ENCODE assay signal across 22 mouse cellular contexts in the genomic region with DNA sequence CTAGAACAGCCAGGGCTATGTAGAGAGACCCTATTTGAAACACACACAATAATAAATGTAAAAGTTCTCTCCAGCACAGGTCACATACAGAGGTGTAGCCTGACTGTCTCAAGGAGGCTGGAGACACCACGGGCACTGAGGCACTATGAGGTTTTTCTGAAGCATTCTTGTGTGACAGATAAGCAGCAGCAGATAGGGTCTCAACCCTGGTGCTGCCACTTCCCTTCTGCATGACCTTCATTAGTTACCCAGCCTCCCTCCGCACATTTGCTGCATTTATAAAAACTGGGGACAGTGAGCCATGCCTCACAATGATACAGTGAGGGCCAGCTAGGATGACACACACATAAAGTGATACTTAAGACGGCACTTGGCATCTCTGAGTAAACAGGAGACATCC. TPM values are rescaled to one million over a fixed set of nuclear protein-coding genes. Genes with fewer than 3 reads are reported as not detected.
DNase-seq lines count a peak whose midpoint lies in the region; ATAC-seq and TF ChIP-seq lines count a peak whose summit lies in the region.
"Had no signal": no experiment of that assay in that cellular context is flagged by ENCODE, and none has a peak within 500 bp of the region (broad histone marks: within the 10 kb centered on the region; RNA-seq: fewer than 3 reads in every experiment).

No protein-coding gene starts in this region.

- no peak overlapping the region for H3K9ac ChIP-seq in kidney, embryonic 16.5 days (replicated peaks; ENCODE audit: low read length)
- H3K9ac ChIP-seq in liver, embryonic 11.5 days (ENCODE audit: low read depth, low read length), result no peak overlapping the region
- no peak overlapping the region for H3K9ac ChIP-seq in liver, embryonic 12.5 days
- H3K9ac ChIP-seq: forebrain, embryonic 13.5 days; forebrain, postnatal 0 days; heart, embryonic 12.5 days had no signal

- H3K27ac ChIP-seq in gastrocnemius, adult 2 months, result peak overlapping the region; percentile 70
- H3K27ac ChIP-seq in kidney, embryonic 16.5 days (ENCODE audit: low read length), result no peak overlapping the region
- H3K27ac ChIP-seq in liver, embryonic 11.5 days (ENCODE audit: low read depth, low read length), result no peak overlapping the region
- H3K27ac ChIP-seq in liver, embryonic 12.5 days, result no peak overlapping the region
- H3K27ac ChIP-seq: embryonic facial prominence, embryonic 10.5 days; forebrain, embryonic 13.5 days; heart, adult 2 months had no signal

- TF ChIP-seq CTCF in gastrocnemius, adult 2 months (IDR thresholded peaks at IDR 0.05), result no peak

- no peak for ATAC-seq in kidney, embryonic 16.5 days (ENCODE audit: low FRiP score, low TSS enrichment)
- no peak for ATAC-seq in liver, embryonic 11.5 days (replicated peaks; ENCODE audit: low FRiP score)
- ATAC-seq in liver, embryonic 12.5 days, result no peak
- ATAC-seq in common myeloid progenitor, adult 5-6 weeks (replicated peaks; ENCODE audit: low read depth, poor library complexity, severe bottlenecking), result 0 out of 2 replicates have a peak, but pooled peaks have one; percentile 7
- ATAC-seq in megakaryocyte progenitor cell, adult 5-6 weeks (replicated peaks; ENCODE audit: poor library complexity), result no peak; the same call in 1 of the 2 replicates
- ATAC-seq: activated CD4-positive, CD25-positive, alpha-beta regulatory T cell, adult 4 months; forebrain, embryonic 13.5 days; forebrain, postnatal 0 days; hindbrain, embryonic 16.5 days; Patski had no signal

- H3K36me3 ChIP-seq in kidney, embryonic 16.5 days (ENCODE audit: insufficient read depth, low read length), result peaks cover 24% of the 10 kb centered on the region
- H3K36me3 ChIP-seq in liver, embryonic 11.5 days (ENCODE audit: control insufficient read depth, insufficient read depth, low read length), result peaks cover 5% of the 10 kb centered on the region
- peaks cover 15% of the 10 kb centered on the region for H3K36me3 ChIP-seq in liver, embryonic 12.5 days

- 36% methylated on average over 3 of the region's 3 CpGs for WGBS in kidney, embryonic 16.5 days
- WGBS in liver, embryonic 11.5 days, result 53% methylated on average over 3 of the region's 3 CpGs
- 31% methylated on average over 3 of the region's 3 CpGs for WGBS in liver, embryonic 12.5 days (ENCODE audit: insufficient replicate concordance)

- H3K4me1 ChIP-seq in kidney, embryonic 16.5 days (ENCODE audit: insufficient read depth, low read length), result peaks cover 20% of the 10 kb centered on the region
- H3K4me1 ChIP-seq in liver, embryonic 11.5 days (replicated peaks; ENCODE audit: control insufficient read depth, insufficient read depth, low read length), result peaks cover 21% of the 10 kb centered on the region
- peaks cover 37% of the 10 kb centered on the region for H3K4me1 ChIP-seq in liver, embryonic 12.5 days

- H3K4me3 ChIP-seq in gastrocnemius, adult 2 months, result no peak overlapping the region
- no peak overlapping the region for H3K4me3 ChIP-seq in kidney, embryonic 16.5 days (ENCODE audit: low read length)
- H3K4me3 ChIP-seq in liver, embryonic 11.5 days (ENCODE audit: low read depth, low read length), result no peak overlapping the region
- no peak overlapping the region for H3K4me3 ChIP-seq in liver, embryonic 12.5 days
- H3K4me3 ChIP-seq: embryonic facial prominence, embryonic 10.5 days; forebrain, embryonic 13.5 days; heart, adult 2 months; heart, embryonic 12.5 days had no signal

- H3K27me3 ChIP-seq in kidney, embryonic 16.5 days (ENCODE audit: insufficient read depth, low read length), result no peaks in the 10 kb centered on the region
- H3K27me3 ChIP-seq in liver, embryonic 11.5 days (replicated peaks; ENCODE audit: control insufficient read depth, insufficient read depth, low read length), result no peaks in the 10 kb centered on the region
- H3K27me3 ChIP-seq in liver, embryonic 12.5 days (replicated peaks), result 0 out of 2 replicates have a peak, but pooled peaks cover 13% of the 10 kb centered on the region
- H3K27me3 ChIP-seq: forebrain, embryonic 13.5 days; heart, embryonic 12.5 days; Patski had no signal

- intact Hi-C loops in gastrocnemius, adult 2 months (cut with DNase I), result no loop called here
- intact Hi-C loops in gastrocnemius, postnatal 36 days (cut with DNase I), result loop anchor here (5.0 kb wide), 1 partner anchor 244 kb away; a partner anchor contains a TSS

- no peak for DNase-seq in gastrocnemius, adult 2 months
- DNase-seq in gastrocnemius, postnatal 36 days, result no peak
- DNase-seq in kidney, adult 9 months, result no peak
- DNase-seq in liver, embryonic 11.5 days (ENCODE audit: low spot score), result no peak
- DNase-seq: adrenal gland, postnatal 14 days; cerebellum, adult 18-20 months; cerebellum, adult 9-11 months; cerebellum, postnatal 36 days; forebrain, postnatal 0 days; heart, adult 2 months had no signal

- H3K4me2 ChIP-seq in kidney, embryonic 16.5 days (replicated peaks; ENCODE audit: low read depth, low read length), result 0 out of 2 replicates have a peak overlapping the region, but pooled peaks have one; percentile 6
- 0 out of 2 replicates have a peak overlapping the region, but pooled peaks have one; percentile 8 for H3K4me2 ChIP-seq in liver, embryonic 11.5 days
- no peak overlapping the region for H3K4me2 ChIP-seq in liver, embryonic 12.5 days
- H3K4me2 ChIP-seq: forebrain, embryonic 13.5 days; heart, embryonic 12.5 days had no signal

- no peaks in the 10 kb centered on the region for H3K9me3 ChIP-seq in kidney, embryonic 16.5 days (ENCODE audit: low read length)
- H3K9me3 ChIP-seq in liver, embryonic 11.5 days (ENCODE audit: control insufficient read depth, low read length), result no peaks in the 10 kb centered on the region
- H3K9me3 ChIP-seq in liver, embryonic 12.5 days (replicated peaks), result no peaks in the 10 kb centered on the region
- H3K9me3 ChIP-seq: forebrain, embryonic 13.5 days; heart, embryonic 12.5 days had no signal

RNA-seq across cellular contexts. Expression of a gene that starts 8.5 kb away (rescaled TPM):
- 10 to 100 TPM; 64.8 to 68.8 TPM for total RNA-seq in gastrocnemius, adult 2 months (2021)
- 10 to 100 TPM; 58.9 to 63.8 TPM for total RNA-seq in gastrocnemius, postnatal 36 days (2021)
- polyA plus RNA-seq in kidney, embryonic 16.5 days (2015; fragmentation: Nextera tagmentation; extraction: Ambion mirVana), result 103 and 105 TPM in 2 replicates
- 97.8 and 100.0 TPM in 2 replicates for polyA plus RNA-seq in liver, embryonic 11.5 days (2014; fragmentation: Nextera tagmentation; extraction: Ambion mirVana)
- polyA plus RNA-seq in liver, embryonic 12.5 days (2016; fragmentation: Nextera tagmentation; extraction: Ambion mirVana), result 64.9 and 66.4 TPM in 2 replicates
- 51.4 and 52.9 TPM in 2 replicates for total RNA-seq in common myeloid progenitor, adult 5-6 weeks (2017)
- 91.6 and 102 TPM in 2 replicates for total RNA-seq in megakaryocyte progenitor cell, adult 5-6 weeks (2015)
- 43.1 and 48.6 TPM in 2 replicates for total RNA-seq in megakaryocyte progenitor cell, adult 5-6 weeks (2017)

RNA-seq across cellular contexts. Expression of a gene that starts 9.4 kb away (rescaled TPM):
- total RNA-seq in gastrocnemius, adult 2 months (2021), result 1 to 10 TPM; 5.3 to 5.5 TPM
- total RNA-seq in gastrocnemius, postnatal 36 days (2021), result 1 to 10 TPM; 6.1 to 7.1 TPM
- 37.2 and 42.6 TPM in 2 replicates for polyA plus RNA-seq in kidney, embryonic 16.5 days (2015; fragmentation: Nextera tagmentation; extraction: Ambion mirVana)
- 10.2 and 11.5 TPM in 2 replicates for polyA plus RNA-seq in liver, embryonic 11.5 days (2014; fragmentation: Nextera tagmentation; extraction: Ambion mirVana)
- polyA plus RNA-seq in liver, embryonic 12.5 days (2016; fragmentation: Nextera tagmentation; extraction: Ambion mirVana), result 8.3 and 8.6 TPM in 2 replicates
- total RNA-seq in common myeloid progenitor, adult 5-6 weeks (2017), result 0.23 and 1.4 TPM in 2 replicates
- total RNA-seq in megakaryocyte progenitor cell, adult 5-6 weeks (2015), result 0.61 and 1.4 TPM in 2 replicates
- 1.2 and 1.6 TPM in 2 replicates for total RNA-seq in megakaryocyte progenitor cell, adult 5-6 weeks (2017)

RNA-seq across cellular contexts. Expression of a gene that starts 9.5 kb away (rescaled TPM):
- total RNA-seq in gastrocnemius, adult 2 months (2021), result 1,000 to 10,000 TPM in 1 of 2 experiments, 100 to 1,000 TPM in 1; 1,000 to 1,257 TPM
- 100 to 1,000 TPM; 700 to 984 TPM for total RNA-seq in gastrocnemius, postnatal 36 days (2021)
- polyA plus RNA-seq in kidney, embryonic 16.5 days (2015; fragmentation: Nextera tagmentation; extraction: Ambion mirVana), result 1,193 and 1,390 TPM in 2 replicates
- 1,394 and 1,458 TPM in 2 replicates for polyA plus RNA-seq in liver, embryonic 11.5 days (2014; fragmentation: Nextera tagmentation; extraction: Ambion mirVana)
- 777 and 835 TPM in 2 replicates for polyA plus RNA-seq in liver, embryonic 12.5 days (2016; fragmentation: Nextera tagmentation; extraction: Ambion mirVana)
- total RNA-seq in common myeloid progenitor, adult 5-6 weeks (2017), result 4,490 and 5,667 TPM in 2 replicates
- total RNA-seq in megakaryocyte progenitor cell, adult 5-6 weeks (2015), result 3,216 and 3,430 TPM in 2 replicates
- total RNA-seq in megakaryocyte progenitor cell, adult 5-6 weeks (2017), result 4,924 and 5,654 TPM in 2 replicates

RNA-seq across cellular contexts. Expression of a gene that starts 20.4 kb away (rescaled TPM):
- total RNA-seq in gastrocnemius, adult 2 months (2021), result not detected
- total RNA-seq in gastrocnemius, postnatal 36 days (2021), result under 1 TPM in 1 of 2 experiments, not detected in 1; 0.26 TPM
- 6.5 and 6.8 TPM in 2 replicates for polyA plus RNA-seq in kidney, embryonic 16.5 days (2015; fragmentation: Nextera tagmentation; extraction: Ambion mirVana)
- polyA plus RNA-seq in liver, embryonic 11.5 days (2014; fragmentation: Nextera tagmentation; extraction: Ambion mirVana), result 0.82 and 2.2 TPM in 2 replicates
- polyA plus RNA-seq in liver, embryonic 12.5 days (2016; fragmentation: Nextera tagmentation; extraction: Ambion mirVana), result 0.56 and 0.66 TPM in 2 replicates
- total RNA-seq in common myeloid progenitor, adult 5-6 weeks (2017), result not detected in 2 replicates
- 0.39 TPM in 1 of 2 replicates, not detected in the other for total RNA-seq in megakaryocyte progenitor cell, adult 5-6 weeks (2015)
- not detected in 2 replicates for total RNA-seq in megakaryocyte progenitor cell, adult 5-6 weeks (2017)
- total RNA-seq: gastrocnemius, adult 8-10 months; heart, postnatal 25 days had no signal
- polyA plus RNA-seq: activated CD4-positive, CD25-positive, alpha-beta regulatory T cell, adult 4 months had no signal

RNA-seq across cellular contexts. Expression of a gene that starts 25.0 kb away (rescaled TPM):
- total RNA-seq in gastrocnemius, adult 2 months (2021), result 10 to 100 TPM; 41.6 to 50.6 TPM
- total RNA-seq in gastrocnemius, postnatal 36 days (2021), result 10 to 100 TPM; 47.5 to 48.3 TPM
- polyA plus RNA-seq in kidney, embryonic 16.5 days (2015; fragmentation: Nextera tagmentation; extraction: Ambion mirVana), result 108 and 114 TPM in 2 replicates
- polyA plus RNA-seq in liver, embryonic 11.5 days (2014; fragmentation: Nextera tagmentation; extraction: Ambion mirVana), result 48.7 and 57.5 TPM in 2 replicates
- 30.7 and 33.1 TPM in 2 replicates for polyA plus RNA-seq in liver, embryonic 12.5 days (2016; fragmentation: Nextera tagmentation; extraction: Ambion mirVana)
- total RNA-seq in common myeloid progenitor, adult 5-6 weeks (2017), result 35.0 and 42.1 TPM in 2 replicates
- 15.6 and 19.5 TPM in 2 replicates for total RNA-seq in megakaryocyte progenitor cell, adult 5-6 weeks (2015)
- 31.4 and 41.2 TPM in 2 replicates for total RNA-seq in megakaryocyte progenitor cell, adult 5-6 weeks (2017)
